Mouse (Mus musculus) splenic B cell, adult 2 months (primary cell): ENCODE measurements around the gene Bend5.

Experiments
- DNase-seq: peaks from one replicate; pipeline ENCODE4 v3.0.0-alpha.2; 2011; ENCODE audit warnings: low read depth, low spot score
- H3K27me3 ChIP-seq: 2 replicates; pipeline ENCODE4 v1.6.1; 2012; ENCODE audit warnings: mild to moderate bottlenecking, low read length, moderate library complexity, mixed read lengths; ENCODE audit not compliant: control insufficient read depth, poor library complexity, insufficient read depth, severe bottlenecking
- H3K36me3 ChIP-seq: 2 replicates; pipeline ENCODE4 v1.6.1; 2012; ENCODE audit warnings: mild to moderate bottlenecking, low read length, moderate library complexity, mixed read lengths; ENCODE audit not compliant: control insufficient read depth, poor library complexity, insufficient read depth, severe bottlenecking

Gene Bend5

GRCm38 (mm10) chr4:111486187-111486586 is 71.4 kb downstream of the Bend5 start:
- Histone ChIP-seq H3K27me3 (no peaks in the 10 kb centered on the region), H3K36me3 (no peaks in the 10 kb centered on the region)
- DNase-seq = no peak

DNA sequence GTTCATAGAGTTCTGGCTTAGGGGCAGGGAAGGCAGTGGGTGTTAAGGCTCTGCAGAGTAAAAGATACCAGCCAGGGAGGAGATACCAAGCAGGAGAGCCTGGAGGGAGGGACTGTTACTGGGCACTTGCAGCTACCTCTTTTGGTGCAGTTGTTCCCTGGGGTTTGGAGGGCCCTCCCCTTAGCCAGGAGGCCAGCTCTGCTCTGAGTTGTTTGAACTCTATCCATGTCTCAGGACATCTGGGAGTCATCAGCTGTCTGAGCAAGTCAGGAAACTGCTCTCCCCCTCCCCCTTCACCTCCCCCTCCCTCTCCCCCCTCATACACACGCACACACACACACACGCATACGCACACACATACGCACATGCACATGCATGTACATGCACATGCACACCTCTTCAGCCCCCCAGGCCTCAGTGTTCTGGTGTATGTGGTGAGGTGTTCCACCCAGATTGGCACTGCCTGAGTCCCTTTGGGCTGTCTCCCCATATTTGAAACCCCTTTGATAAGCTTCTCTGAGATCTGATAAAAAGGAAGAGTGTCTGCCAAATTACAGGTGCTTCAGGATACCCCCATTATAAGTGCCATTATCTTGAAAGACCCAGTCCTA is 72.5 kb downstream of the Bend5 start:
- DNase-seq = no peak
- H3K27me3 ChIP-seq = no peaks in the 10 kb centered on the region
- no peaks in the 10 kb centered on the region for H3K36me3 ChIP-seq

GRCm38 (mm10) chr4:111493750-111494404 is 79.1 kb downstream of the Bend5 start:
- Histone ChIP-seq H3K36me3 (no peaks in the 10 kb centered on the region), H3K27me3 (no peaks in the 10 kb centered on the region)
- peak; percentile 69 for DNase-seq

DNA sequence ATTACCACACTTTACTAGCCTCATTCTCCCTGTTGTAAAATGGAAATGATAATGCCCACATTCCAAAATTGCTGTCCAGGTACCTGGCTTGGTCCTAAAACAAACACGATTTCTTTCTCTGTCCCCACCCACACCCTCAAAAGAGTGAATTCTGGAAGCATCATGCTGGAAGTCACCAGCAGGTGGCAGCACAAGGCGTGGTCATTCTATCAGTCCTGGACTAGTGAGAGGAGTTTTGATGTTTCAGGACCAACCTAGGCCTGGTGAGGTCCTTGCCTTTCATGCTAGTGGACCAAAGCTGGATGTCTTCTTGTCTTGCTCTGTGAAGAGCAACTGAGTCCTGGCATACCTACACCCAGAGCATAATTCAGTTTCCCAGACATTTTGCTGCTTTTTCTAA is 81.1 kb downstream of the Bend5 start:
- Histone ChIP-seq H3K27me3 (no peaks in the 10 kb centered on the region), H3K36me3 (no peaks in the 10 kb centered on the region)
- peak; percentile 79 for DNase-seq

GRCm38 (mm10) chr4:111498751-111499150 is 83.9 kb downstream of the Bend5 start:
- Histone ChIP-seq H3K27me3 (no peaks in the 10 kb centered on the region), H3K36me3 (no peaks in the 10 kb centered on the region)
- DNase-seq = no peak

GRCm38 (mm10) chr4:111501441-111501840 is 86.6 kb downstream of the Bend5 start:
- H3K36me3 ChIP-seq = no peaks in the 10 kb centered on the region
- no peak for DNase-seq

DNA sequence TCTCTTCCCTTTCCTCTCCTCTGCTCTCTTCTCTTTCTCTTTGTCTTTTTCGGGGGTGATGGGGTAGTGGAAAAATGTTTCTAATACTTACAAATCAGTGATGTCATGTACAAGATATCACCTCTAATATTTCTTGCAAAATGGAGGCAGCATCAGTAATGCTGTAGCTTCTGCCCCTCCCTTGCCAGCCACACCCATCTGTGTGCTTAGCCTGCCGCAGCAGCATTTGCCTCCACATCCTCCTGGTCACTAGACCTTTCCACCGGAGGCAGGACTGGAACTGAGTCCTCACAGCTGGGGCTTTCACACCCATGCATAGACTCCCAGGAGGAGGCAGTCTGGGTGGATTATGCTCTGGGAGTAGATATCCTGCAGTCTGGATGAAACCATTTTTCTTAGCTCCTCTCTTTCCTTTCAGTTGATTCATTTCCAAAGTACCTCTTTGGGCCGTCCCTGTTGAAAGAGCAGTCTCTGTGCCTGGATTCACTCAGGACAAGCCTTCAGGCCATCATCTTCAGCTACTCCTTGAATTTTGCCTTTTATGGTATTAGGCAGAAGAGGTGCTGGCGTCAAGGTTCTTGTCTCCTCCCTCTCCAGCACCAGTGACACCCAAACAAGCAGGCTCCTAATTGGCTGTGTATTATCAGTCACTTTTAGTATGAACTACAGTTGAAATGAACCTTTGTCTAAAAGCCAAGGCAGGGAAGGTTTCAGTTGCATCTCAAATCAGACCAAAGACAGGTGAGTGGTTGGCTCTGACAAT is 88.3 kb downstream of the Bend5 start:
- Histone ChIP-seq H3K36me3 (no peaks in the 10 kb centered on the region), H3K27me3 (no peaks in the 10 kb centered on the region)
- DNase-seq = no peak

More at GRCm38 (mm10) chr4:111501441-111501840, 86.6 kb downstream of the Bend5 start:
- H3K27me3 ChIP-seq = no peaks in the 10 kb centered on the region

GRCm38 (mm10) chr4:111504952-111505351 is 90.1 kb downstream of the Bend5 start:
- DNase-seq = no peak
- H3K27me3 ChIP-seq = no peaks in the 10 kb centered on the region
- H3K36me3 ChIP-seq = no peaks in the 10 kb centered on the region
